Mouse (Mus musculus): ENCODE measurements around the gene Fbxw9. TPM values are rescaled to one million over a fixed set of nuclear protein-coding genes. Genes with fewer than 3 reads are reported as not detected.
"Not testable (repeated sequence)": the region's sequence is repeated elsewhere in the genome, so short reads cannot be mapped to it uniquely, and the experiment has no call there.

The Fbxw9 gene
- polyA plus RNA-seq, 1 experiment, result 32.6 TPM

- Histone ChIP-seq H3K27ac (ENCODE audit: insufficient read depth, low read depth, low read length) (no peak overlapping the region), H3K36me3 (ENCODE audit: control insufficient read depth, insufficient read depth, low read length) (no peaks in the 10 kb centered on the region), H3K4me3 (ENCODE audit: insufficient read depth, low read depth, low read length) (no peak overlapping the region), H3K27me3 (replicated peaks; ENCODE audit: control insufficient read depth, insufficient read depth, low read length) (no peaks in the 10 kb centered on the region), H3K4me1 (ENCODE audit: control insufficient read depth, insufficient read depth, low read length) (peaks cover 12% of the 10 kb centered on the region; the same call in 1 of the 2 replicates)
- no peak for DNase-seq
- 80% methylated on average over 10 of the region's 10 CpGs for WGBS
- TF ChIP-seq CTCF (conservative IDR thresholded peaks at IDR 0.05; ENCODE audit: insufficient read depth, insufficient read length, low read depth, low read length) (no peak), POLR2A (IDR thresholded peaks at IDR 0.05; ENCODE audit: low read depth, low read length) (no peak)
Observed at GRCm38 (mm10) chr8:85074617-85075016, 14.8 kb downstream of the Fbxw9 start.

GRCm38 (mm10) chr8:85076001-85076400 is 16.1 kb downstream of the Fbxw9 start:
- Histone ChIP-seq H3K4me3 (ENCODE audit: insufficient read depth, low read depth, low read length) (no peak overlapping the region), H3K4me1 (ENCODE audit: control insufficient read depth, insufficient read depth, low read length) (peaks cover 10% of the 10 kb centered on the region; the same call in 1 of the 2 replicates), H3K36me3 (ENCODE audit: control insufficient read depth, insufficient read depth, low read length) (no peaks in the 10 kb centered on the region), H3K27me3 (replicated peaks; ENCODE audit: control insufficient read depth, insufficient read depth, low read length) (no peaks in the 10 kb centered on the region), H3K27ac (ENCODE audit: insufficient read depth, low read depth, low read length) (no peak overlapping the region)
- WGBS, result 79% methylated on average over 9 of the region's 9 CpGs
- DNase-seq, result peak; percentile 69
- TF ChIP-seq CTCF (conservative IDR thresholded peaks at IDR 0.05; ENCODE audit: insufficient read depth, insufficient read length, low read depth, low read length) (peak; percentile 65), POLR2A (IDR thresholded peaks at IDR 0.05; ENCODE audit: low read depth, low read length) (no peak)

- Histone ChIP-seq H3K27me3 (replicated peaks; ENCODE audit: control insufficient read depth, insufficient read depth, low read length) (no peaks in the 10 kb centered on the region), H3K4me1 (ENCODE audit: control insufficient read depth, insufficient read depth, low read length) (peaks cover 16% of the 10 kb centered on the region), H3K27ac (ENCODE audit: insufficient read depth, low read depth, low read length) (no peak overlapping the region), H3K36me3 (ENCODE audit: control insufficient read depth, insufficient read depth, low read length) (no peaks in the 10 kb centered on the region), H3K4me3 (ENCODE audit: insufficient read depth, low read depth, low read length) (no peak overlapping the region)
- TF ChIP-seq CTCF (conservative IDR thresholded peaks at IDR 0.05; ENCODE audit: insufficient read depth, insufficient read length, low read depth, low read length), result peak; percentile 99
- no peak for TF ChIP-seq POLR2A (IDR thresholded peaks at IDR 0.05; ENCODE audit: low read depth, low read length)
- WGBS, result 0% methylated on average over 2 of the region's 2 CpGs
- peak; percentile 88 for DNase-seq
Observed at GRCm38 (mm10) chr8:85076993-85077392, 17.1 kb downstream of the Fbxw9 start.

GRCm38 (mm10) chr8:85080214-85080531 is 20.3 kb downstream of the Fbxw9 start:
- no peak for DNase-seq
- peak overlapping the region; percentile 26 for H3K27ac ChIP-seq (ENCODE audit: insufficient read depth, low read depth, low read length)

GRCm38 (mm10) chr8:85080532-85081215 is 20.8 kb downstream of the Fbxw9 start, which contains the start of gene Wdr83os:
Gene Wdr83os, plus strand, starts transcription at chr8:85080740.
- DNase-seq, result peak; percentile 75

More at GRCm38 (mm10) chr8:85080214-85080531, 20.3 kb downstream of the Fbxw9 start:
- under 1% methylated on average over 25 of the region's 25 CpGs for WGBS
- no peak for TF ChIP-seq POLR2A (IDR thresholded peaks at IDR 0.05; ENCODE audit: low read depth, low read length)
- no peak for TF ChIP-seq CTCF (conservative IDR thresholded peaks at IDR 0.05; ENCODE audit: insufficient read depth, insufficient read length, low read depth, low read length)
- Histone ChIP-seq H3K27me3 (replicated peaks; ENCODE audit: control insufficient read depth, insufficient read depth, low read length) (no peaks in the 10 kb centered on the region), H3K4me1 (ENCODE audit: control insufficient read depth, insufficient read depth, low read length) (peaks cover 15% of the 10 kb centered on the region), H3K36me3 (ENCODE audit: control insufficient read depth, insufficient read depth, low read length) (no peaks in the 10 kb centered on the region), H3K4me3 (ENCODE audit: insufficient read depth, low read depth, low read length) (peak overlapping the region; percentile 79)

GRCm38 (mm10) chr8:85081216-85081555 is 21.3 kb downstream of the Fbxw9 start, which contains the start of gene Wdr83:
Gene Wdr83, minus strand, starts transcription at chr8:85081306.
- Histone ChIP-seq H3K4me1 (ENCODE audit: control insufficient read depth, insufficient read depth, low read length) (peaks cover 15% of the 10 kb centered on the region), H3K27ac (ENCODE audit: insufficient read depth, low read depth, low read length) (peak within 1 kb of the TSS; percentile 26), H3K27me3 (replicated peaks; ENCODE audit: control insufficient read depth, insufficient read depth, low read length) (no peaks in the 10 kb centered on the region), H3K36me3 (ENCODE audit: control insufficient read depth, insufficient read depth, low read length) (no peaks in the 10 kb centered on the region), H3K4me3 (ENCODE audit: insufficient read depth, low read depth, low read length) (peak within 1 kb of the TSS; percentile 79)
- DNase-seq, result peak; percentile 44
- WGBS, result 1% methylated on average over 9 of the region's 9 CpGs
- TF ChIP-seq CTCF (conservative IDR thresholded peaks at IDR 0.05; ENCODE audit: insufficient read depth, insufficient read length, low read depth, low read length), result no peak

More at GRCm38 (mm10) chr8:85080532-85081215, 20.8 kb downstream of the Fbxw9 start, which contains the start of gene Wdr83os:
- Histone ChIP-seq H3K27ac (ENCODE audit: insufficient read depth, low read depth, low read length) (peak within 1 kb of the TSS; percentile 26), H3K4me3 (ENCODE audit: insufficient read depth, low read depth, low read length) (peak within 1 kb of the TSS; percentile 79), H3K27me3 (replicated peaks; ENCODE audit: control insufficient read depth, insufficient read depth, low read length) (no peaks in the 10 kb centered on the region), H3K4me1 (ENCODE audit: control insufficient read depth, insufficient read depth, low read length) (peaks cover 15% of the 10 kb centered on the region), H3K36me3 (ENCODE audit: control insufficient read depth, insufficient read depth, low read length) (no peaks in the 10 kb centered on the region)
- TF ChIP-seq CTCF (conservative IDR thresholded peaks at IDR 0.05; ENCODE audit: insufficient read depth, insufficient read length, low read depth, low read length) (no peak), POLR2A (IDR thresholded peaks at IDR 0.05; ENCODE audit: low read depth, low read length) (no peak)
- WGBS, result under 1% methylated on average over 30 of the region's 30 CpGs

- WGBS, result 84% methylated on average over 4 of the region's 4 CpGs
- not testable (repeated sequence) for H3K27me3 ChIP-seq (replicated peaks; ENCODE audit: control insufficient read depth, insufficient read depth, low read length); H3K36me3 ChIP-seq (ENCODE audit: control insufficient read depth, insufficient read depth, low read length); H3K4me3 ChIP-seq (ENCODE audit: insufficient read depth, low read depth, low read length); DNase-seq; H3K27ac ChIP-seq (ENCODE audit: insufficient read depth, low read depth, low read length)
- peaks cover 15% of the 10 kb centered on the region for H3K4me1 ChIP-seq (ENCODE audit: control insufficient read depth, insufficient read depth, low read length)
Observed at GRCm38 (mm10) chr8:85082169-85082568, 22.3 kb downstream of the Fbxw9 start.

Data from kidney, adult 2 months (tissue).